Mouse (Mus musculus) lung, embryonic 15.5 days (tissue): ENCODE data around the gene Olfr1513. TPM values are rescaled to one million over a fixed set of nuclear protein-coding genes. Genes with fewer than 3 reads are reported as not detected.
A peak's percentile ranks its signal among the peaks of the same experiment; 100 is the strongest.
"Not testable (repeated sequence)": the region's sequence is repeated elsewhere in the genome, so short reads cannot be mapped to it uniquely, and the experiment has no call there.

Experiments used
- ATAC-seq: fragments of 200-750 bp; cut with Nextera tagmentation; 2 replicates; pipeline ENCODE4 v1.8.0; 2017; ENCODE audit warnings: moderate number of reproducible peaks, borderline replicate concordance; ENCODE audit not compliant: low FRiP score, low TSS enrichment; ENCODE audit errors: extremely low read depth
- H3K27ac ChIP-seq: fragments of 300-500 bp; sonication (generic); 2 replicates; pipeline ENCODE4 v1.5.1; 2015; ENCODE audit warnings: moderate library complexity, mild to moderate bottlenecking, inconsistent platforms
- H3K27me3 ChIP-seq: fragments of 300-500 bp; sonication (generic); 2 replicates; pipeline ENCODE4 v1.6.1; 2015; ENCODE audit warnings: inconsistent platforms
- H3K36me3 ChIP-seq: fragments of 300-500 bp; sonication (generic); 2 replicates; pipeline ENCODE4 v1.6.1; 2015; ENCODE audit warnings: inconsistent platforms
- H3K4me1 ChIP-seq: fragments of 300-500 bp; sonication (generic); 2 replicates; pipeline ENCODE4 v1.6.1; 2015; ENCODE audit warnings: inconsistent platforms
- H3K4me2 ChIP-seq: fragments of 300-500 bp; sonication (generic); 2 replicates; pipeline ENCODE4 v1.6.1; 2015; ENCODE audit warnings: inconsistent platforms, mild to moderate bottlenecking, moderate library complexity
- H3K4me3 ChIP-seq: fragments of 300-500 bp; sonication (generic); 2 replicates; pipeline ENCODE4 v1.5.1; 2015; ENCODE audit warnings: mild to moderate bottlenecking, inconsistent platforms
- H3K9ac ChIP-seq: fragments of 300-500 bp; sonication (generic); 2 replicates; pipeline ENCODE4 v1.6.1; 2015; ENCODE audit warnings: inconsistent platforms
- H3K9me3 ChIP-seq: fragments of 300-500 bp; sonication (generic); 2 replicates; pipeline ENCODE4 v1.6.1; 2016; ENCODE audit warnings: inconsistent platforms
- WGBS: fragments of 180-500 bp; shearing (Covaris S2); methylation state at CpG from one replicate; pipeline ENCODE4 v1.1.7; 2015; 5-methylcytosine and 5-hydroxymethylcytosine counted together
- polyA plus RNA-seq: library from polyadenylated mRNA; unstranded; fragments of >200 nt; fragmentation: Nextera tagmentation; extraction: Ambion mirVana; gene quantifications from 2 replicates; pipeline ENCODE4 v1.2.1, GENCODE M21; 2015

Gene Olfr1513
- polyA plus RNA-seq, 1 experiment from 2014 or later: not detected

GRCm38 (mm10) chr14:52304644-52305271, 51.5 kb downstream of the Olfr1513 start, which contains the start of gene Mettl3:
Gene Mettl3 (minus strand): TSS chr14:52305128.
- Histone ChIP-seq H3K27ac (peak within 1 kb of the TSS; percentile 95), H3K4me1 (peaks cover 6% of the 10 kb centered on the region; the same call in 1 of the 2 replicates), H3K4me2 (peak within 1 kb of the TSS; percentile 69), H3K9me3 (no peaks in the 10 kb centered on the region), H3K27me3 (no peaks in the 10 kb centered on the region), H3K36me3 (peaks cover 5% of the 10 kb centered on the region), H3K9ac (peak within 1 kb of the TSS; percentile 71), H3K4me3 (peak within 1 kb of the TSS; percentile 61)
- peak; percentile 94 for ATAC-seq
- under 1% methylated on average over 46 of the region's 46 CpGs for WGBS

- H3K4me3 ChIP-seq: not testable (repeated sequence)
Measured at GRCm38 (mm10) chr14:52303517-52303916, 52.7 kb downstream of the Olfr1513 start.

More at GRCm38 (mm10) chr14:52303517-52303916, 52.7 kb downstream of the Olfr1513 start:
- H3K4me1 ChIP-seq, H3K9me3 ChIP-seq, H3K27ac ChIP-seq, ATAC-seq, H3K27me3 ChIP-seq, H3K9ac ChIP-seq: not testable (repeated sequence)
- Histone ChIP-seq H3K4me2 (peak overlapping the region; percentile 69), H3K36me3 (peaks cover 16% of the 10 kb centered on the region)
- 82% methylated on average over 3 of the region's 3 CpGs for WGBS

Other genes starting within 250 kb of the Olfr1513 start
- 61.8 and 72.8 TPM in 2 replicates for gene Rpgrip1, start 245.7 kb downstream of the Olfr1513 start, polyA plus RNA-seq
- gene Supt16, start 159.0 kb downstream of the Olfr1513 start, polyA plus RNA-seq: 62.4 and 64.6 TPM in 2 replicates
- 31.4 and 33.3 TPM in 2 replicates for gene Chd8, start 98.6 kb downstream of the Olfr1513 start, polyA plus RNA-seq
- 40.5 and 44.7 TPM in 2 replicates for gene Tox4, start 77.3 kb downstream of the Olfr1513 start, polyA plus RNA-seq
- gene Rab2b, start 76.9 kb downstream of the Olfr1513 start, polyA plus RNA-seq: 16.7 and 16.8 TPM in 2 replicates
- 47.0 and 47.1 TPM in 2 replicates for gene Mettl3, start 51.3 kb downstream of the Olfr1513 start, polyA plus RNA-seq
- 16.2 and 16.9 TPM in 2 replicates for gene Sall2, start 27.6 kb downstream of the Olfr1513 start, polyA plus RNA-seq
- gene Olfr1512, start 22.8 kb upstream of the Olfr1513 start, polyA plus RNA-seq: not detected in 2 replicates
- not detected in 2 replicates for gene Olfr1511, start 41.0 kb upstream of the Olfr1513 start, polyA plus RNA-seq
- gene Olfr1510, start 58.0 kb upstream of the Olfr1513 start, polyA plus RNA-seq: not detected in 2 replicates
- gene Olfr1509, start 86.6 kb upstream of the Olfr1513 start, polyA plus RNA-seq: not detected in 2 replicates
- gene Olfr1508, start 111.1 kb upstream of the Olfr1513 start, polyA plus RNA-seq: not detected in 2 replicates
- gene Olfr1507, start 139.3 kb upstream of the Olfr1513 start, polyA plus RNA-seq: not detected in 2 replicates